Mouse (Mus musculus) layer of hippocampus, postnatal 10 days (tissue): ENCODE data around the gene Xpr1. TPM values are rescaled to one million over a fixed set of nuclear protein-coding genes. Genes with fewer than 3 reads are reported as not detected.
A peak's percentile ranks its signal among the peaks of the same experiment; 100 is the strongest.
"Not testable (repeated sequence)": the region's sequence is repeated elsewhere in the genome, so short reads cannot be mapped to it uniquely, and the experiment has no call there.

ENCODE experiments used
- DNase-seq, 2 experiments: peaks; one replicate each; pipeline ENCODE4 v3.0.0; 2021; ENCODE audit warnings: low spot score in 2 of 2
- total RNA-seq, 2 experiments: library from RNA; stranded (reverse); gene quantifications; 2 replicates each; pipeline ENCODE4 v1.2.3; 2021

Xpr1 gene
- total RNA-seq, 2 experiments from 2014 or later, result 99.4 to 105 TPM

DNA sequence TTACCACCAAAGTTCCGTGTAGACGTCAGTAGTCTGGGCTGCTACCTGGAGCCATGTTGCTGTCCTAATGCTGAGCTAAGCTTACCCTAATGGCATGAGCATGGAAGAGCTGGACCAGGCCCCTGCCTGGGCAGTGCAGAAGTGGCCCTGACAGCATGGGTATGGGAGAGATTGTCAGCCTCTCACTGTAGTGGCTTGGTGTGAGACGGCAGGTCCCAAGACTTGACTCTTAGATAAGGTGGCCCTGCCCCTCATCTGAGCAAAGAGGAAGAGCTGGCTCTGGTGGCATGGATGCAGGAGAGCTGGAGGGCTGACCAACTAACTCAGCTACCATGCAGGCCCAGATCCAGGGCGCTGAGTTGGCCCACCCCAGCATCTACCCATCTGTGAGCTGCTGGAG, 79.9 kb downstream of the Xpr1 start:
- no peak for DNase-seq

DNA sequence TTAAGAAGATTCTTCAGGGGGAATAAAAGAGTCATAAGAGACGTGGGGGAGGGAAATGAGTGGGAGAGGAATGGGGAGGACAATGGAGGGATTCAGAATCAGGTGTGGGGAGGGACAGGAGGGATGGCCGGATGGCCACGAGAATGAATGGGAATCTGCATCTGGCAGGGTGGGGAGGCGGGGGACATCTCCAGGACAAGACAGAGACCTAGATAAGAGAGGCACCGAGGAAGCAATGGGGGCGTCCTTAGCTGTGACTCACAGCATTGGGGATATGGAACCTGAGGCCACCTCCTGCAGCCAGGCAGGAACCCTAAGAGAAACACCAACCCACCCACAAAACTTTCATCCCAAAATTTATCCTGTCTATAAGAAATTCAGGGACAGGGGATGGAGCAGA, 81.3 kb downstream of the Xpr1 start:
- no peak for DNase-seq

DNA sequence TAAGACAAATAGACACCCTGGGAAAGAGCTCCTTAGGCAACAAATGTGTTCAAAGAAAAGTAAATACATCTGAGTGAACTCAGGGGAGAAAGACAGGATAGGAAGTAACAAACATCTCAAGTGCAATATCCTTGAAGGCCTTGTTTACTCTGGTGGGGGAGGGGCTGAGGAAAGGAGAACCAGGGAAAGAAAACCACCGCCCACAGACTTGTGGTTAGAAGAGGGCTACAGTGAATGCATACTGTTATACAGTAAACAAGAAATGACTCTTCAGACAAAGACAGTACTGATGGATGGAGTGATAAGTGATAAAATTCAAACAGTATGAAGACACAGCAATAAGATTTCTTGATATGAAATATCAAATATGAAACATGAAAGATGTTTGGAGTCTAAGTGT, 95.0 kb downstream of the Xpr1 start:
- DNase-seq, result no peak

DNA sequence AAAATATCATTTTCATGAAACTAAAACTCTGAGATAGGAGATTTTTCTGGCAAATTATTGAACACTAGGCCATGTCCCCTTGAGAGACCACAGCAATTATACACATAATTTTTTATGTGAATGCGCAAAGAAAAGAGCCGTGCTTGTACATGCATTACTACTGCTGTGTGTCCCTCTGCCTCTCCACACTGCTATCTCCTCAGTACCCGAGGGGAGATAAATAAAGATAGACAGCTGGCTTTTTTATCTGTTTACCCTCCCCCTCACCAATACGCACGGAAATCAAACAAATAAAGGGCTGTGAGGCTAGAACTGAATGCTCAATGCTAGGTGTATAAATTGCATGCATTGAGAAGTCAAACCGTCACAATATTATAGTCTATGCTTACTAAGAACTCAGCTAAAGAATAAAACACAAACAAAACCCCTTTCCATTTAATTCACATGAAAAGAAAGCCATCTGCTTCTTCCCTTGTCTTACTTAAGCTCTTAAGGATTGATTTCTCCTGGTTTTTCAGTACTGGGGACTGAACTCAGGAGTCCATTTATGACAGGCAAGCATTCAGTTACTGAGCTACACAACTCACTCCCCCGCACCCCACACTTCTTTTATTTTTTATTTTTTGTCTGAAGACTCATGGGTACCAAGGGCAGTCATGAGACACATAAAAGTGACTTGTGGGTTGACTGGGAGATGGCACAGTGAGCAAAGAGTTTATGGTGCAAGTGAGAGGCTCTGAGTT, 97.0 kb downstream of the Xpr1 start:
- no peak for DNase-seq

GRCm38 (mm10) chr1:155319513-155319912, 97.7 kb downstream of the Xpr1 start:
- no peak for DNase-seq

- DNase-seq, result no peak
These were observed 105.5 kb downstream of the Xpr1 start for GRCm38 (mm10) chr1:155311672-155312071.

DNA sequence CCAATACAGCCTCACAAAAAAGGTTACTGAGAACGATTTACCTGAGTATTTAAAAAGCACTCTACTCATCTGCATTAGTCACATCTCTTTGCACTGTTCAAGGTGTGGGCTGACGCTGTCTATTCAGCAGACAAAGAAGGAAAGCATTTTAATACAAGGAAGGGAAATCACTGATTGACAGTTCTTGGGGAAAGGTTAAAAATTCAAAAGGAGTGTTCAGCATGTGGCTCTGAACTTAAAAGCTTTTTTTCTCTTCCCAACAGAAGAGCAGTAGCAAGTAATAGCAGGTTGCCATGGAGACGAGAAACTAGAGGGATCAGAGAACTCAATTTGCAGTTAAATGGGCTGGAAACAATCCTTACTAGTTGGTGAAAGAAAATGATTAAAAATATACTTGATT, 110.3 kb downstream of the Xpr1 start:
- no peak for DNase-seq

DNA sequence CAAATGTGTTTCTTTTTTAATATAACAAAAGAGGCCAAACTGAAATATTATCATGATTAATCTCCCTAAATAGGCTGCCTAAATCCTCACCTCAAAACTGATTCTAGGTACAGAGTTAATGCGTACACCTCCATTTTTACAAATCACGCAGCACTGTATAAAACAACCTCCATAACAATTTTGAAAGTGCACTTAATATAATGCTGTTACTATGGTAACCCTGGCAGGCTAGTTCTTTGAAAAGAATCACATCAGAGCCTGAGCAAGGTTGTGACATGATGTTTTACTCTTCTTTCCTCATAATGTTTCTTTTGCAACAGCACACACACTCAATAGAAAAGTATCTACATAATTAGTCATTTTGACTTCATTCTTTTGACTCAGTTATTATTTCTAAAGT, 113.8 kb downstream of the Xpr1 start:
- no peak for DNase-seq

GRCm38 (mm10) chr1:155297615-155298014, 119.6 kb downstream of the Xpr1 start:
- DNase-seq, result no peak

DNA sequence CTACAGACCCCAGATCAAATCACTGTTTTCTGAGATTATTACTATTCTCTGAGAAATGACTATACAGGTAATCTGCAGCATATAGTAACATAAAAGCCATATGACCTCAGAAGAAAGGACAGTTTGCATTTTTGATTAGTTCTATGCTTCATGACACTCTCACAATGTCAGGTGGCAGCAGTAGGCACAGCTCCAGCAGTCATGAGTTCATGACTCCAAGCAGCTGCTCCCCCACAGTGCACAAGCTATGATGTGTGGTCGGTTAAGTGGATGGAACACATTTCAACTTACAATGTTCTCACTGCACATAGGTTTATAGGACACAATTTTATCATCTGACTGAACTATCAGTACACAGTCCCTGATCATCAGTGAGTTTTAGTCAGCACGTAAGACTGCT, 120.0 kb downstream of the Xpr1 start:
- no peak for DNase-seq

DNA sequence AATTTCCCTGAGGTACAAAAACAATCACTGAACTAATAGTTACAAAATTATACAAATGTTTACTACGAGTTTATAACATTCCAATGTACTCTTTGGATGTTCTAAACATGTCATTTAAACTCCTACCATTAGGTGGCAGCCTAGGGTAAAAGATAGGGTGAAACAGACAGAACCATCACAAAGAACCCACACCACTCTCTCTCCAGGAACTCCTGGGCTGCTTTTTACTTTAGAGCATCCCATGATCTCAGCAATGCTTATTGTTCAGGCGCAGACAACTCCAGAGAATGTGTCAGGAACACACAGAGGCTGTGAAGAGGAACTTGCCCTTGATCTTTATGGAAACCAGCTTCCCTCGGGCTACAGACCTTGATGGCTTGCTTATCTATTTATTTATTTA, 123.8 kb downstream of the Xpr1 start:
- DNase-seq, result peak; percentile 24 to 37

DNA sequence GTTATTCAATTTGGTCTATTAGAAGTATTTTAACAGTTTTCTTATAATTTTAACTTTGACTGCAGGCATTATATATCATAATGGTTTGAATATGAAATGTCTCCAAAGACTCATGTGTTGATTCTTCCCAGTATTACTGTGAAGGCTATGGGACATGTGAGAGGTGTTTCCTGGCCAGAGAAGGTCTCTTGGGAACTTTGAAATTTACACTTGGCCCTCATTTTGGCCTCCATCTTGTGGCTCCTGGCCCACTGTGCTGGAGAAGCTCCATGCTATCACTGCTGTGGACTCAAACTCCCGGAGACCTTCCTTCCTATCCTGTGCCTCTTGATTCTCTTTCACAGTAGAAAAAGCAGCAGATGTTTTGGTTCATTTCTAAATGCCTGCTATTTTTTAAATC, 127.8 kb downstream of the Xpr1 start:
- DNase-seq, result no peak

DNA sequence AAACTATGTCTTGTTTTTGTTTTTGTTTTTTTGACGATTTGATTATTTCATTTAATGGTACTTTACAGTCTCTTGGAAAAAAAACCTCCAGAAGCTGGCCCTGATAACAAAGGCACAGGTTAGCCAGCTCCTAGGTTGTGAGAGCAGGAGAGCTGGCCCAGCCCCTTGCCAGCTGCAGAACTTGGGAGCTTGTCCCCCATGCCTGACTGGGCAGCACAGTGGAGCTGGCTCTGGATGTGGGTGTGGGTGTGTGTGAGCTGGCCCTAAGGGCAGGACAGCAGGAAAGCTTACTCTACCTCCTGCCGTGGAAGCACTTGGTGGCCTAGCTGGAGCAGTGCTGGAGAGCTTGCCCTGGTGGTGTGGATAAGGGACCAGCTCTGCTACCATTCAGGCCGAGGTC, 129.2 kb downstream of the Xpr1 start:
- DNase-seq, result no peak

GRCm38 (mm10) chr1:155283808-155284207, 133.4 kb downstream of the Xpr1 start:
- no peak for DNase-seq

DNA sequence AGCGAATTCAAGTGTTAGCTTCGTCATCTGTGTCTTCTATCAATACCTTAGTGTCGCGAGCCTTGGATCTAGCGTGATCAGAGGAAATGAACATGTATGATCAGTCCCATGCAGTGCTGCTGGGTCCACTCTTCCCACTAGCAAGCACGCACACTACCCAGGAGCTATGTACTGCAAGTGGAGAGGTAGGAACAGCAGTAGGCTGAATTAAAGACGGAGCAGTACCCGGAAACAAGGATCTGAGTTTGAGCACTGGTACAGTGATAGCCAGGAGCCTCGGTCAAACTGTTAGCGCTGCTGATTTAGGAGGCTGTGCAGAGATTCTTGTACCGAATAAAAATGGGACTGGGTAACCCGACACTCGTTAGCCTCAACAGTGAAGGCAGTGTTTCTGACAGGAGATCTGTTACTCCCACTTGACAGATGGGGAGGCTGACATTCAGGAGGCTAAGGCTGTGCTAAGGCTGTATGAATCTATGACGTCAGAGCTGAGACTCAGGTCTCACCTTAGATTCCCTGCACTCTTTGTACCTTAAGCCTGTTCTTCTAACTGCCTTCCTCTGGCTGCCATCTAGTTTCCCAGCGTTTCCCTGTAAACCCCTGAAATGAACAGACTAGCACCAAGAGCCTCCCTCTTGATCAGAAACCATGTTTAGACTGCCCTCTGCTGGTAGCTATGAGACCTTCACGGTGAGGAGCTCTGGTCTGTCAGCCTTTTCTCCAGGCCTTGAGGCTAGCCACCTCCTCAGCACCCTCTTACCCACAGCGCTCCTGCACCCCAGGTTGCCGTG, 136.0 kb downstream of the Xpr1 start:
- peak; percentile 75 to 78 for DNase-seq

DNA sequence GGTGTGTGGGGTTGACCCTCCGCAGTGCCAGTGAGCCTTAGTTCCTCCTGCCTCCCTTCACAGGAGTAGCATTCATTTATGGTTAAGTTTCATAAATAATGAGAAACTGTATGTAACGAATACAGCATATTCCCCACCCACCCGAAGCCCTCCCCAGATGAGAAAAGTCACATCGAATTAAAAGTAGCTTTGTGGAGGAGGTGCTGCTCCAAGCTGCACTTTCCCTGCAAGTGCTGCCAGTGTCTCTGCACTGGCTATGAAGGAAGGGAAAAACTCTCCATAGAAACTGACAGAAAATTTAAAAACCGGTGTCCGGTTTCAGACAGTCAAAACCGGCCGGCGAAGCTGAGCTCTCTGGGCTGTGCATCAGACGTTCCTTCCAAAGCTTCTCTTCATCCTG, 136.9 kb downstream of the Xpr1 start:
- no peak for DNase-seq

DNA sequence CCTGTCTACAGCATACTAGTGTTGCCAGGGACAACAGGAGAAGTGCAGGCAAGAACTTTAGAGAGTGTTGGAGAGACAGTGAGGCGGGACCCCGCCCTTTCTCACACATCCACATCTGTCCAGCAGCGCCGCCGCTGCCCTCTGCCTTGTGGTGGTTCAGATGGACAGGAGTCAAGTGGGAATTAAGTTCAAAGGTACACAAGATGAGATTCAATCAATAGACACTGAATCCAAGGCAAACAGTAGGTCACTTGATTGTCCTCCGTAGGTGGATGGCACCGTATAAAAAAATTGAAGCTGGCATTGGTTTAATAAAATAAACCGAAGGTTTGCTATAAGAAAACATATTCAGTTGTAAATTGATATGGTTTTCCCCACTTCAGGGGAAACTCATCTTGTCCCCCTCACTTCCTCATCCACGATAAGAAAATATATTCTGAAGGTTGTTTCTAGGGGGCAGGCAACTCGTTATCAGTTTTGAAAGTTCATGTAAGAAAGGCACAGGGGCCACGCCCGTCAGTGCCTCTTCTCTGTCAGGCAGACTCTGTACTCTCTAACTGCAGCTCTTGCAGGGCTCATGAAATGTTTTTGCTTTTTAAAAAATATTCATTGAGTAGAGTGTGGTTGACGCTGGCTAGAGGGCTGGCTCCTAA, 140.7 kb downstream of the Xpr1 start:
- no peak for DNase-seq

- DNase-seq, result no peak
These were observed 141.4 kb downstream of the Xpr1 start for GRCm38 (mm10) chr1:155275793-155276192.

DNA sequence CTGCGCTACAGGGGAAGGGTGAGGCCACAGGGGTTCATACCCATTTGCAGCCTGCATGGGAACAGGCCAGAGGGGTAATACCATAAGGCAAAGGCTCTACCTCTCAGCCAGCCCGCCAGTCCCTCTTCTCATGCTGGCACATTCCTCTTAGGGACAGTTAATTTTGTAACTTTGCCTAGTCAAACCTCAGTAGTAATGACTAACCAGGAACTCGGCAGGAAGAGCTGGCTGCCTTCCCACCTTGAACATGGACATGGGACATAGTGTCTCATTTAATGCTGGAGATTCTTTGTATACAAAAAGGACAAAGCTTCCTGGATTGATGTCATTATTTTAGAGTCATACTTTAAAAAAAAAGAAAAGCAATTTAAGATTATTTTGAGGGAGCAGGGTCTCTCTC, 142.2 kb downstream of the Xpr1 start:
- DNase-seq, result no peak

GRCm38 (mm10) chr1:155272953-155273352, 144.3 kb downstream of the Xpr1 start:
- no peak for DNase-seq

GRCm38 (mm10) chr1:155262496-155262895, 154.7 kb downstream of the Xpr1 start:
- not testable (repeated sequence) for DNase-seq

DNA sequence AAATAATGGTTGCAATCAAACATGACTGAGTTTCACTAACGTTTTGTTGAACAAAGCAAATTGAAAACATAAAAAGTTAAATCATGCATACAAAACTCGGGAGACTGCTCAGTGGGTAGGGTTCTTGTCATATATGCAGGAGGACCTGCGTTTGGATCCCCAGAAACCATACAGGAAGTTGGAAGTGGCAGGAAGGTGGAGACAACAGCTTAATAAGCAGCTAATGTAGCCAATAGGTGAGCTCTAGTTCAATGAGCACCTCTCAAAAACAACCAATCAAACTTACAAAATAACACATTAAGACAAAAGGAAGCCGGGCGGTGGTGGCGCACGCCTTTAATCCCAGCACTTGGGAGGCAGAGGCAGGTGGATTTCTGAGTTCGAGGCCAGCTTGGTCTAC, 162.9 kb downstream of the Xpr1 start:
- DNase-seq, result no peak
